Mouse (Mus musculus) E14TG2a.4 (cell line): Measurements from ENCODE around the gene F10.

Source experiments
- CTCF ChIP-seq: conservative IDR thresholded peaks from 2 replicates; pipeline ENCODE4 v1.5.1; 2014; ENCODE audit warnings: low read length
- NANOG ChIP-seq: IDR thresholded peaks from 2 replicates; pipeline ENCODE4 v1.6.1; 2014; ENCODE audit warnings: borderline replicate concordance, low read length, mixed read lengths
- POU5F1 ChIP-seq: IDR thresholded peaks from 2 replicates; pipeline ENCODE4 v1.6.1; 2014; ENCODE audit warnings: low read length, borderline replicate concordance

- TF ChIP-seq CTCF (no peak), POU5F1 (no peak), NANOG (no peak)
These were observed 45.7 kb upstream of the F10 start for GRCm38 (mm10) chr8:12991411-12991810.
